Mouse (Mus musculus): ENCODE measurements at regions not wholly inside any gene's neighbourhood (a gene's known extent, or its start where the extent isn't known, plus 50 kb on each side); places are given as distances from the start of the nearest gene placed in this dataset.

- DNase-seq (ENCODE audit: low spot score in 2 of 2) = no peak
These were observed 110.8 kb upstream of the Prickle1 start for GRCm38 (mm10) chr15:93706366-93706930.

GRCm38 (mm10) chr15:93705651-93706050 lies 110.0 kb upstream of the Prickle1 start:
- no peak for DNase-seq (ENCODE audit: low spot score in 2 of 2)

- DNase-seq (ENCODE audit: low spot score in 2 of 2) = no peak
These were observed 109.4 kb upstream of the Prickle1 start for GRCm38 (mm10) chr15:93705109-93705508.

- DNase-seq (ENCODE audit: low spot score in 2 of 2) = no peak
These were observed 105.3 kb upstream of the Prickle1 start for GRCm38 (mm10) chr15:93701017-93701416.

- no peak for DNase-seq (ENCODE audit: low spot score in 2 of 2)
These were observed 104.3 kb upstream of the Prickle1 start for GRCm38 (mm10) chr15:93699971-93700370.

GRCm38 (mm10) chr15:93698182-93698822 lies 102.6 kb upstream of the Prickle1 start:
- no peak for DNase-seq (ENCODE audit: low spot score in 2 of 2)

- DNase-seq (ENCODE audit: low spot score in 2 of 2) = no peak
These were observed 95.0 kb upstream of the Prickle1 start for GRCm38 (mm10) chr15:93690717-93691116.

- DNase-seq (ENCODE audit: low spot score in 2 of 2) = no peak
These were observed 94.3 kb upstream of the Prickle1 start for GRCm38 (mm10) chr15:93690011-93690410.

GRCm38 (mm10) chr15:93686385-93686784 lies 90.7 kb upstream of the Prickle1 start:
- no peak for DNase-seq (ENCODE audit: low spot score in 2 of 2)

- no peak for DNase-seq (ENCODE audit: low spot score in 2 of 2)
These were observed 85.9 kb upstream of the Prickle1 start for GRCm38 (mm10) chr15:93681602-93682001.

GRCm38 (mm10) chr15:93675624-93676023 lies 79.9 kb upstream of the Prickle1 start:
- DNase-seq (ENCODE audit: low spot score in 2 of 2) = no peak

GRCm38 (mm10) chr15:93673976-93674375 lies 78.3 kb upstream of the Prickle1 start:
- no peak for DNase-seq (ENCODE audit: low spot score in 2 of 2)

- DNase-seq (ENCODE audit: low spot score in 2 of 2) = no peak
These were observed 68.2 kb upstream of the Prickle1 start for GRCm38 (mm10) chr15:93663876-93664275.

- DNase-seq (ENCODE audit: low spot score in 2 of 2) = no peak
These were observed 66.9 kb upstream of the Prickle1 start for GRCm38 (mm10) chr15:93662601-93663000.

- no peak for DNase-seq (ENCODE audit: low spot score in 2 of 2)
These were observed 66.1 kb upstream of the Prickle1 start for GRCm38 (mm10) chr15:93661801-93662200.

GRCm38 (mm10) chr15:93660952-93661648 lies 65.4 kb upstream of the Prickle1 start:
- no peak for DNase-seq (ENCODE audit: low spot score in 2 of 2)

- no peak for DNase-seq (ENCODE audit: low spot score in 2 of 2)
These were observed 61.5 kb upstream of the Prickle1 start for GRCm38 (mm10) chr15:93657171-93657570.

GRCm38 (mm10) chr15:93656713-93657112 lies 61.0 kb upstream of the Prickle1 start:
- DNase-seq (ENCODE audit: low spot score in 2 of 2) = no peak

GRCm38 (mm10) chr15:93655743-93656142 lies 60.1 kb upstream of the Prickle1 start:
- DNase-seq (ENCODE audit: low spot score in 2 of 2) = no peak

- no peak for DNase-seq (ENCODE audit: low spot score in 2 of 2)
These were observed 59.6 kb upstream of the Prickle1 start for GRCm38 (mm10) chr15:93655243-93655642.

- DNase-seq (ENCODE audit: low spot score in 2 of 2) = no peak
These were observed 57.7 kb upstream of the Prickle1 start for GRCm38 (mm10) chr15:93653378-93653777.

- no peak for DNase-seq (ENCODE audit: low spot score in 2 of 2)
These were observed 55.5 kb upstream of the Prickle1 start for GRCm38 (mm10) chr15:93650981-93651757.

Measured in spleen, postnatal 10 days (tissue).